Mouse (Mus musculus) liver, embryonic 14.5 days (tissue): ENCODE data around the gene Rgs10. TPM values are rescaled to one million over a fixed set of nuclear protein-coding genes. Genes with fewer than 3 reads are reported as not detected.

Source experiments
- ATAC-seq: fragments of 200-750 bp; cut with Nextera tagmentation; 2 replicates; pipeline ENCODE4 v1.8.0; 2017; ENCODE audit warnings: moderate number of reproducible peaks, mild to moderate bottlenecking, moderate library complexity; ENCODE audit not compliant: insufficient read depth
- DNase-seq, 3 experiments: peaks; one replicate each; pipeline ENCODE4 v3.0.0-alpha.2; 2012 to 2013; ENCODE audit warnings: low read depth in 3 of 3, low spot score in 3 of 3
- H3K27ac ChIP-seq: fragments of 300-500 bp; sonication (generic); 2 replicates; pipeline ENCODE4 v1.5.1; 2014; ENCODE audit warnings: moderate library complexity, mild to moderate bottlenecking, control low read depth, inconsistent platforms
- H3K27me3 ChIP-seq: fragments of 300-500 bp; sonication (generic); 2 replicates; pipeline ENCODE4 v1.6.1; 2014; ENCODE audit warnings: mild to moderate bottlenecking, low read length, moderate library complexity; ENCODE audit not compliant: control insufficient read depth, insufficient read depth
- H3K36me3 ChIP-seq: fragments of 300-500 bp; sonication (generic); replicated peaks from 2 replicates; pipeline ENCODE4 v1.6.1; 2014; ENCODE audit warnings: low read depth; ENCODE audit not compliant: control insufficient read depth, insufficient read depth
- H3K4me1 ChIP-seq, 2 experiments: fragments of 200-500 bp in 1 of 2; fragments of 300-500 bp in 1 of 2; sonication (generic) in 1 of 2; replicated peaks; 2 replicates each; pipeline ENCODE4 v1.6.1; 2012 to 2014; ENCODE audit warnings: antibody characterized with exemption in 1 of 2, inconsistent platforms in 1 of 2, low read length in 1 of 2; ENCODE audit not compliant: control insufficient read depth in 2 of 2, insufficient read depth in 2 of 2
- H3K4me2 ChIP-seq: fragments of 300-500 bp; sonication (generic); 2 replicates; pipeline ENCODE4 v1.6.1; 2014; ENCODE audit warnings: low read depth, mild to moderate bottlenecking, control low read depth, moderate library complexity
- H3K4me3 ChIP-seq, 2 experiments: fragments of 200-500 bp in 1 of 2; fragments of 300-500 bp in 1 of 2; sonication (generic) in 1 of 2; 2 replicates each; pipeline ENCODE4 v1.5.1; 2012 to 2014; ENCODE audit warnings: low read depth in 2 of 2, low read length in 2 of 2, mild to moderate bottlenecking in 2 of 2, control low read depth in 1 of 2, inconsistent platforms in 1 of 2, moderate library complexity in 1 of 2; ENCODE audit not compliant: insufficient read depth in 1 of 2
- H3K9ac ChIP-seq: fragments of 300-500 bp; sonication (generic); replicated peaks from 2 replicates; pipeline ENCODE4 v1.6.1; 2014; ENCODE audit warnings: mild to moderate bottlenecking, control low read depth, moderate library complexity
- H3K9me3 ChIP-seq: fragments of 300-500 bp; sonication (generic); 2 replicates; pipeline ENCODE4 v1.6.1; 2016; ENCODE audit warnings: low read length, mixed read lengths; ENCODE audit not compliant: control insufficient read depth
- CTCF ChIP-seq: IDR thresholded peaks from 2 replicates; pipeline ENCODE4 v1.5.1; 2016; ENCODE audit warnings: antibody characterized with exemption, low read depth, control low read depth
- EP300 ChIP-seq: IDR thresholded peaks from 2 replicates; pipeline ENCODE4 v1.6.1; 2016; ENCODE audit warnings: antibody characterized with exemption, low read depth
- WGBS: fragments of 180-500 bp; shearing (Covaris S2); extraction: QIAGEN DNeasy Blood & Tissue Kit; methylation state at CpG from one replicate; pipeline ENCODE4 v1.1.7; 2014; ENCODE audit not compliant: insufficient replicate concordance; 5-methylcytosine and 5-hydroxymethylcytosine counted together
- polyA plus RNA-seq, 2 experiments: library from polyadenylated mRNA; depleted of rRNA in 1 of 2; stranded (reverse) in 1 of 2; unstranded in 1 of 2; fragments of >200 nt; fragmentation: Nextera tagmentation in 1 of 2; extraction: Ambion mirVana in 1 of 2; gene quantifications; 2 replicates each; pipeline versions ENCODE4 v1.2.1 to v1.2.3; 2012 to 2014

Gene Rgs10
- polyA plus RNA-seq, 2 experiments, result 36.3 to 45.8 TPM

DNA sequence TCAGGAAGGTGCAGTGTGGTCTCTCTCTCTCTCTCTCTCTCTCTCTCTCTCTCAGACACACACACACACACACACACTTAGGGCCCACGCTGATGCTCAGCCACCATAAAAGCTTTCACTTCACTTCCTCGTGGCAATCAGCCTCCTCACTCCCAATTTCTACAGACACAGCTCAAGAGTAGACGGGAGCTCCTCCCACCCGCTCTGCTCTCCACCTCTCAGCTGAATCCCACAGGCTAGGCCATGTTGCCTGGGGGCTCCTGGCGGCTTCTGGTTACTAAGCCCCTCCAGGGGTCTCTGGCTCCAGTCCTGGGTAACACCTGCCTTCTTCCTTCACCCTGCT is 25.6 kb downstream of the Rgs10 start:
- Histone ChIP-seq H3K4me2 (peak overlapping the region; percentile 19; the same call in 1 of the 2 replicates), H3K4me3 (no peak overlapping the region), H3K27ac (no peak overlapping the region), H3K27me3 (no peaks in the 10 kb centered on the region), H3K4me1 (peaks cover 28 to 66% of the 10 kb centered on the region in 2 experiments), H3K9me3 (no peaks in the 10 kb centered on the region), H3K9ac (no peak overlapping the region), H3K36me3 (no peaks in the 10 kb centered on the region)
- ATAC-seq (no peak), DNase-seq (no peak)
- 21% methylated on average over 5 of the region's 5 CpGs for WGBS
- TF ChIP-seq EP300 (no peak), CTCF (no peak)

DNA sequence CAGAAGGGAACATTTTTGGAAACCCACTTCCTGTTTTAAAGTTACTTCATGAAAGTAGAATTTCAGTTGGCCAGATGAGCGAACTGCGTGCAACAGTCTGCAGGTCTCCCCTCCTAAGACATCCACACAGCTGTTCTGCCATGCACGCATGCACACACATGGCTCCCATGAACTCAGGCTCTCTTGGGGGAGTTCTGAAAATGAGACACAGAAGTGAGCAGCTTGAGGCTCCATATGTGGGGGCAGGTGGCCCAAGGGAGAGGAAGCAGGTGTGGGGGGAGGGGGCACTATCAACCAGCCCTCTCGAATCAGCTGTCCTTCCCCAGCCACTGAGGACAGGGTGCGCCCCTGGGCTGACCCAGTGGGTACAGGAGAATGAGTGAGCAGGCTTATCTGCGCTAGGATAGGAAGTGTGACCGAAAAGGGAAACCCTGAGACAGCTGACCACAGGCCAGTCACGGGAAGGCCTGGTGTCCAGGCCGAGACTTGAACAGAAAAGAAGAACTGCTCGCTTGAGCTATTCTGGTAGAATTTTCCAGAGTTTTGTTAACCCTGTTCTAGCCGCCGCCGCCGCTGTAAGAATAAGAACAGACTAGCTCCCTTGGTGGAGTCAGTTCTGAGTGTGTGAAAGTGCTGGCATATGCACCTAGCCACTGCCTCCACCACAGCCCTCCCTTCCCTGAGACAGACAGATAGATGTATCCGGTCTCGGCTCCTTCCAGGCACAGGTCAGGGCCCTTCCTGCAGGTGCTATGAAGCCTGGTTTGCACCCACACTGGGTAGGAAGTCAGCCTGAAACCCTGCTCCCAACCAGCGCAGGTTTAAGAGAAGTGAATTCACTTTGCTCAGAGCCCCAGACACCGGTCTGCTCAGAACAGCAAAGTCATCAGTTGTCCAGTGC is 26.2 kb downstream of the Rgs10 start:
- peak; percentile 52 for ATAC-seq
- WGBS, result 17% methylated on average over 18 of the region's 18 CpGs
- Histone ChIP-seq H3K9ac (no peak overlapping the region), H3K27me3 (no peaks in the 10 kb centered on the region), H3K36me3 (no peaks in the 10 kb centered on the region), H3K4me1 (peaks cover 28 to 60% of the 10 kb centered on the region in 2 experiments), H3K4me3 (no peak overlapping the region), H3K9me3 (no peaks in the 10 kb centered on the region), H3K27ac (peak overlapping the region; percentile 41), H3K4me2 (peak overlapping the region; percentile 29)
- TF ChIP-seq CTCF (no peak), EP300 (no peak)
- no peak for DNase-seq

DNA sequence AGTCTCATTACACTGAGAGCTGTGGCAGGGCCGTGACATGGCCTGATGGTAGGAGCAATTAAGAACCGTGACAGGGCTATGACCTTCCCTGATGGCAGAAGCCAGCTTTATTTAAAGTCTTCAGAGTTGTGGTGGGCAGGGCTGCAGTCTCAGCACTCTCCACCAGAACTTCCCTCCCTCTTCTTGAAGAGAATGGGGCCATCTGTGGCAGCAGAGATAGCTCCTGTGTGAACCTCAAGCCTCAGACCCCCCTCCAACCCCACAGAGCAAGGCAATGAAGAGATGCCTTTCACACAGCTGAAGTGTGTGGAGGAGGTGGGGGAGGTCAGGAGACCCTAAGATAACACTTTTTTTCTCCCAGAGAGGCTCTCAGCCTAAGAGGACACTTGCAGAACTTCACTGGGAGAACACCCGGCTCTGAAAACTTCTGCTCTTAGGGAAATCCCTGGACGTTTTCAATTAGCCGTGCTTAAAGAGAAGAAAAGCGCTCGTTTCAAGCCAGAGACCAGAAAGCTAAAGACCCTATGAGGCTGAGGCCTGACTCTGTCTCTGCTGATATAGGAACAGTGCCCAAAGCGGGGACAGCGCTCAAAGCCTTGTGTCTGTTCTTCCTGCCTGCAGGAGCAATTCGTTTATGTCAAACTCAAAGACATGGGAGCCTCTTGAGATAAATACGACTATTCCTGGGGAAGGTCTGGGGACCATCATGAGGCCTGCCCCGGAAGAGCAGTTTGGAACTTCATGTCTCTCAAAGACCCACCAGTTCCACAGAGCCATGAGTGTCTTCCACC is 27.1 kb downstream of the Rgs10 start:
- H3K36me3 ChIP-seq, result no peaks in the 10 kb centered on the region
- no peak overlapping the region for H3K4me3 ChIP-seq
- peak overlapping the region; percentile 29; the same call in 1 of the 2 replicates for H3K4me2 ChIP-seq
- no peak for DNase-seq
- 12% methylated on average over 12 of the region's 12 CpGs for WGBS
- peak; percentile 54; the same call in 1 of the 2 replicates for ATAC-seq
- no peaks in the 10 kb centered on the region for H3K9me3 ChIP-seq
- H3K9ac ChIP-seq, result no peak overlapping the region; the same call in 1 of the 2 replicates
- TF ChIP-seq CTCF, result no peak
- TF ChIP-seq EP300, result no peak
- no peaks in the 10 kb centered on the region for H3K27me3 ChIP-seq
- peaks cover 28 to 58% of the 10 kb centered on the region in 2 experiments for H3K4me1 ChIP-seq
- H3K27ac ChIP-seq, result peak overlapping the region; percentile 41

DNA sequence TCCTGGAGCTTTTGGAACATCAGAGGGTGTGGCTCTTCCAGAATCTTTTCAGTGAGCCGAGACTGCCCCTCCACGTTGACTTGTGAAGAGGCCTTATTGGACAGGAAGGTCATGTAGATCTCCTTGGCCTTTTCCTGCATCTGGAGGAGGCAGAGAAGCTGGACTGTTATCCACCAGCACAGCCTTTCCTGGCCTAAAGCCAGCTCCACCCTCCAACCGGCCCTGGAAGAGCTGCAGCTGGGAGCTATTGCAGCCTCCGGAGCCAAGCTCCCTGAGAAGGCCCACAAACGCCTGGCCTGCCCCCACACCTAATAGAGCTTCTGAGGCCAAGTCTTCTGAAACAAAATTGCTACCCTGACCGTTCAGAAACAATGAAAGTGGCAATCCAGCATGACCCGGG is 29.6 kb downstream of the Rgs10 start:
- Histone ChIP-seq H3K4me1 (peaks cover 28 to 53% of the 10 kb centered on the region in 2 experiments), H3K27me3 (no peaks in the 10 kb centered on the region), H3K4me2 (no peak overlapping the region; the same call in 1 of the 2 replicates), H3K9ac (no peak overlapping the region), H3K27ac (no peak overlapping the region), H3K4me3 (no peak overlapping the region), H3K36me3 (no peaks in the 10 kb centered on the region), H3K9me3 (no peaks in the 10 kb centered on the region)
- ATAC-seq (peak; percentile 27), DNase-seq (no peak)
- TF ChIP-seq CTCF (no peak), EP300 (0 out of 2 replicates have a peak, but pooled peaks have one; percentile 31)
- 28% methylated on average over 7 of the region's 7 CpGs for WGBS
